Mouse (Mus musculus) hindbrain, embryonic 11.5 days (tissue): ENCODE data around the gene Cacybp. TPM values are rescaled to one million over a fixed set of nuclear protein-coding genes. Genes with fewer than 3 reads are reported as not detected.

Experiments
- ATAC-seq: fragments of 200-750 bp; cut with Nextera tagmentation; 2 replicates; pipeline ENCODE4 v1.8.0; 2017; ENCODE audit warnings: mild to moderate bottlenecking, moderate TSS enrichment, moderate library complexity; ENCODE audit not compliant: low FRiP score
- DNase-seq: peaks from one replicate; pipeline ENCODE4 v3.0.0-alpha.2; 2015; ENCODE audit warnings: low spot score
- H3K27ac ChIP-seq: fragments of 300-500 bp; sonication (generic); 2 replicates; pipeline ENCODE4 v1.5.1; 2014; ENCODE audit warnings: mild to moderate bottlenecking, low read depth, low read length
- H3K27me3 ChIP-seq: fragments of 300-500 bp; sonication (generic); 2 replicates; pipeline ENCODE4 v1.6.1; 2014; ENCODE audit warnings: mild to moderate bottlenecking, low read length, moderate library complexity, mixed read lengths; ENCODE audit not compliant: control insufficient read depth, insufficient read depth
- H3K36me3 ChIP-seq: fragments of 300-500 bp; sonication (generic); 2 replicates; pipeline ENCODE4 v1.6.1; 2014; ENCODE audit warnings: mild to moderate bottlenecking, low read length, moderate library complexity, mixed read lengths; ENCODE audit not compliant: control insufficient read depth, insufficient read depth
- H3K4me1 ChIP-seq: fragments of 300-500 bp; sonication (generic); replicated peaks from 2 replicates; pipeline ENCODE4 v1.6.1; 2014; ENCODE audit warnings: low read length, mixed read lengths; ENCODE audit not compliant: control insufficient read depth, insufficient read depth
- H3K4me2 ChIP-seq: fragments of 300-500 bp; sonication (generic); replicated peaks from 2 replicates; pipeline ENCODE4 v1.6.1; 2014; ENCODE audit warnings: mild to moderate bottlenecking, low read depth, low read length
- H3K4me3 ChIP-seq: fragments of 300-500 bp; sonication (generic); 2 replicates; pipeline ENCODE4 v1.5.1; 2014; ENCODE audit warnings: low read depth, low read length
- H3K9ac ChIP-seq: fragments of 300-500 bp; sonication (generic); 2 replicates; pipeline ENCODE4 v1.6.1; 2014; ENCODE audit warnings: low read depth, low read length
- H3K9me3 ChIP-seq: fragments of 300-500 bp; sonication (generic); 2 replicates; pipeline ENCODE4 v1.6.1; 2016; ENCODE audit warnings: low read length; ENCODE audit not compliant: control insufficient read depth
- WGBS: fragments of 180-500 bp; shearing (Covaris S2); extraction: QIAGEN DNeasy Blood & Tissue Kit; methylation state at CpG from one replicate; pipeline ENCODE4 v1.1.7; 2014; 5-methylcytosine and 5-hydroxymethylcytosine counted together
- polyA plus RNA-seq: library from polyadenylated mRNA; unstranded; fragments of >200 nt; fragmentation: Nextera tagmentation; extraction: Ambion mirVana; gene quantifications from 2 replicates; pipeline ENCODE4 v1.2.1, GENCODE M21; 2014

The Cacybp gene
- polyA plus RNA-seq, 1 experiment from 2014 or later: 299 TPM

GRCm38 (mm10) chr1:160232113-160232512, 19.4 kb upstream of the Cacybp start:
- H3K4me1 ChIP-seq: no peaks in the 10 kb centered on the region
- H3K4me2 ChIP-seq: no peak overlapping the region
- no peaks in the 10 kb centered on the region for H3K9me3 ChIP-seq
- H3K27ac ChIP-seq: no peak overlapping the region
- no peak overlapping the region for H3K9ac ChIP-seq
- no peak for DNase-seq
- no peak for ATAC-seq
- WGBS: 85% methylated on average over 3 of the region's 3 CpGs
- H3K4me3 ChIP-seq: no peak overlapping the region
- H3K27me3 ChIP-seq: no peaks in the 10 kb centered on the region
- H3K36me3 ChIP-seq: no peaks in the 10 kb centered on the region

- 71% methylated on average over 4 of the region's 4 CpGs for WGBS
- H3K9me3 ChIP-seq: no peaks in the 10 kb centered on the region
- H3K9ac ChIP-seq: no peak overlapping the region
- H3K4me1 ChIP-seq: no peaks in the 10 kb centered on the region
- H3K4me3 ChIP-seq: no peak overlapping the region
- no peak overlapping the region for H3K27ac ChIP-seq
- DNase-seq (peak; percentile 72), ATAC-seq (no peak)
- no peak overlapping the region for H3K4me2 ChIP-seq
- H3K36me3 ChIP-seq: no peaks in the 10 kb centered on the region
- no peaks in the 10 kb centered on the region for H3K27me3 ChIP-seq
Measured at GRCm38 (mm10) chr1:160231013-160231412, 18.3 kb upstream of the Cacybp start.

GRCm38 (mm10) chr1:160227850-160228249, 15.2 kb upstream of the Cacybp start:
- DNase-seq (no peak), ATAC-seq (no peak)
- Histone ChIP-seq H3K4me2 (no peak overlapping the region), H3K36me3 (no peaks in the 10 kb centered on the region), H3K9ac (no peak overlapping the region), H3K27me3 (no peaks in the 10 kb centered on the region), H3K9me3 (no peaks in the 10 kb centered on the region), H3K4me3 (no peak overlapping the region), H3K4me1 (no peaks in the 10 kb centered on the region), H3K27ac (no peak overlapping the region)

GRCm38 (mm10) chr1:160227196-160227595, 14.5 kb upstream of the Cacybp start:
- Histone ChIP-seq H3K4me1 (no peaks in the 10 kb centered on the region), H3K9ac (no peak overlapping the region), H3K4me2 (no peak overlapping the region), H3K9me3 (no peaks in the 10 kb centered on the region), H3K4me3 (no peak overlapping the region), H3K36me3 (no peaks in the 10 kb centered on the region), H3K27ac (no peak overlapping the region), H3K27me3 (no peaks in the 10 kb centered on the region)
- DNase-seq (no peak), ATAC-seq (no peak)
- WGBS: 86% methylated on average over 4 of the region's 4 CpGs

GRCm38 (mm10) chr1:160224093-160224492, 11.4 kb upstream of the Cacybp start:
- Histone ChIP-seq H3K4me2 (no peak overlapping the region), H3K4me1 (no peaks in the 10 kb centered on the region), H3K4me3 (no peak overlapping the region), H3K27ac (no peak overlapping the region), H3K9me3 (no peaks in the 10 kb centered on the region), H3K27me3 (no peaks in the 10 kb centered on the region), H3K9ac (no peak overlapping the region), H3K36me3 (no peaks in the 10 kb centered on the region)
- DNase-seq (no peak), ATAC-seq (no peak)
- 83% methylated on average over 2 of the region's 2 CpGs for WGBS

GRCm38 (mm10) chr1:160217898-160218297, 5.2 kb upstream of the Cacybp start:
- no peaks in the 10 kb centered on the region for H3K9me3 ChIP-seq
- no peaks in the 10 kb centered on the region for H3K4me1 ChIP-seq
- no peak overlapping the region for H3K4me3 ChIP-seq
- no peak overlapping the region for H3K4me2 ChIP-seq
- H3K9ac ChIP-seq: no peak overlapping the region
- H3K36me3 ChIP-seq: no peaks in the 10 kb centered on the region
- H3K27ac ChIP-seq: no peak overlapping the region
- DNase-seq (no peak), ATAC-seq (no peak)
- WGBS: 88% methylated on average over 3 of the region's 3 CpGs
- H3K27me3 ChIP-seq: no peaks in the 10 kb centered on the region

- Histone ChIP-seq H3K9me3 (no peaks in the 10 kb centered on the region), H3K27me3 (no peaks in the 10 kb centered on the region), H3K36me3 (no peaks in the 10 kb centered on the region), H3K4me2 (no peak overlapping the region; the same call in 1 of the 2 replicates), H3K4me3 (no peak overlapping the region), H3K9ac (no peak overlapping the region), H3K27ac (no peak overlapping the region), H3K4me1 (no peaks in the 10 kb centered on the region)
- ATAC-seq (no peak), DNase-seq (peak; percentile 45)
- WGBS: 63% methylated on average over 7 of the region's 7 CpGs
Measured at GRCm38 (mm10) chr1:160214171-160214570, 1.5 kb upstream of the Cacybp start.

- Histone ChIP-seq H3K36me3 (no peaks in the 10 kb centered on the region), H3K27ac (peak overlapping the region; percentile 96), H3K9ac (peak overlapping the region; percentile 68), H3K4me3 (peak overlapping the region; percentile 85), H3K9me3 (no peaks in the 10 kb centered on the region), H3K4me1 (no peaks in the 10 kb centered on the region), H3K27me3 (no peaks in the 10 kb centered on the region), H3K4me2 (peak overlapping the region; percentile 63)
- WGBS: 0% methylated on average over 44 of the region's 45 CpGs
- DNase-seq (no peak), ATAC-seq (peak; percentile 78)
Measured at GRCm38 (mm10) chr1:160212123-160212691, 468 bp downstream of the Cacybp start.

- 0 out of 2 replicates have a peak overlapping the region, but pooled peaks have one; percentile 96 for H3K27ac ChIP-seq
- peak; percentile 21 for DNase-seq
- no peak for ATAC-seq
Measured at GRCm38 (mm10) chr1:160211597-160212122, 1.0 kb downstream of the Cacybp start.

More at GRCm38 (mm10) chr1:160211597-160212122, 1.0 kb downstream of the Cacybp start:
- 3% methylated on average over 8 of the region's 8 CpGs for WGBS
- Histone ChIP-seq H3K4me2 (peak overlapping the region; percentile 63), H3K4me3 (peak overlapping the region; percentile 85), H3K4me1 (no peaks in the 10 kb centered on the region), H3K36me3 (no peaks in the 10 kb centered on the region), H3K9me3 (no peaks in the 10 kb centered on the region), H3K9ac (peak overlapping the region; percentile 68), H3K27me3 (no peaks in the 10 kb centered on the region)
